Mouse (Mus musculus) MN1 (cell line): ENCODE data around the gene Adgra3.

Source experiments
- DNase-seq: peaks from one replicate; pipeline ENCODE4 v3.0.0-alpha.2; 2016; ENCODE audit warnings: low spot score

Gene Adgra3

DNA sequence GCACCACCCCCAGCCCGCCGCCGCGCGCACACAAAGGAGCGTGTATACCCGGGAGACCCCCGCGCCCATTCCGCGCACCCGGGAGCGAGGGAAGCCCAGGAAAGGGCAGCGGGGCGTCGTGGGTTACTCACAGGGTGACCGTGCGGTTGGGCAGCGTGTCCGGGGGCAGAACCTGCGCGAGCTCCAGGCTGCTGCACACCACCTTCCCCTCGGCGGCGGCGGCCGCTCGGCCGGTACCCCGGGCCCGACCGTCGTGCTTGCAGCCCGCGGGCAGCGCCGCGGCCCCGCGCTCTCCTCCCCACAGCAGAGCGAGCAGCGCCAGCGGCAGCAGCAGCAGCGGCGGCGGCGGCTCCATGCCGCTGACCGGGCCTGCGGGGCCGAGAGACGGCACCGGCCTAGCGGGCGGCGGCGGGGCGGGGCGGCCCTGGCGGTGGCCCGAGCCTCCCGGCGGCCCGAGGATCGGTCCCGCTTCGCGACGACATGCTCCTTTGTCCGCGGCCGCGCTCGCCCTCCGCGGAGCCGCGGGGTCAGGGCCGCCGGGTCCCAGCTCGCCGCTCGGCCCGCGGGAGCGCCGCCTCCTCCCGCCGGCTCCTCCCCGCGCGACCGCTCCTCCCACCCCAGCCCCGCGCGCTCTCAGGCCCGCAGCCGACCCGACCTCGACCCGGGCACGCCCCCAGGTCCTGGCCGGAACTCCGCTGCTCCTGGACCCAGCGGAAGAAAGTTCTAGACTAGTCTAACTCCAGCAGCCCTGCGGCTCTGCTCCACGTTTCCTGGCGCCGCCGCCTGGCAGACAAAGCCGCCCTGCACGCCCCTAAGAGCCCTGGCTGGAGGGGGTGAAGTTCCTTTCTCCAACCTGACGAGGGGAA is at the start of gene Adgra3:
Gene Adgra3 (minus strand): TSS at position 586 of the 866 bp plus-strand sequence.
- DNase-seq, result peak; percentile 72

DNA sequence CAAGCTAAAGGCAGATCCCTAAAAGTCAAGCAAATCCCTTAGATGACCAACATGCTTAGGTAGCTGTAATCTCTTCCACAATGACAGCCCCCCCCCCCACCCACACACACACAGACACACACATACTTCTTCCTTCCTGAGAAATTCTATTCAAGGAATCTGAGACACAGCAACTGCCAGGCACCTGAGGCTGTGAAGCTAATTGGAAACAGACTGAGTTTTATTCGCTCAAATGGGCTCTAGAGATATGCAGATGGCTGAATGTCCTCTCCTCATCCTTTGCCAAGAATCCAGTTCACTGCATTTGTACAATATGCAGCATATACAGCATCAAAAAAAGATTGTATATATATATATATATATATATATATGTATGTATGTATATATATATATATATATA is 24.6 kb upstream of the Adgra3 start:
- DNase-seq, result no peak

DNA sequence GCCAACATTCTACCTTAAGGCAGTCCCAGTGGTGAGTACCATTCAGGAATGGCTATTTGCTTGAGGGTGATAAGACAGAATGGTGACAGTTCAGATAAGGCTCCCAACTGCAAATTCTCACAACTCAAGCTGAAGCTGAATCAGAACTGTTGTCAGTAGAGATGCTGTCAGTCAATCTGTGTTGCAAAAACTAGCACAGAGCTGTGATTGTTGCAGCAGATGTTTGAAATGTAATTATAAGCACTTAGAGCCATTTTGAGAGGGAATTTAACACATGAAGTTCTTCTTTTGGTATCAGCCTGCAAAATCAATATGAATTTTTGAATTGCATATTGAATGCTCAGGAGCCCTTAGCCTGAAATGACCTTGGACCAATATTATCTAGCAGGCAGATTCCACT is 15.4 kb upstream of the Adgra3 start:
- no peak for DNase-seq

DNA sequence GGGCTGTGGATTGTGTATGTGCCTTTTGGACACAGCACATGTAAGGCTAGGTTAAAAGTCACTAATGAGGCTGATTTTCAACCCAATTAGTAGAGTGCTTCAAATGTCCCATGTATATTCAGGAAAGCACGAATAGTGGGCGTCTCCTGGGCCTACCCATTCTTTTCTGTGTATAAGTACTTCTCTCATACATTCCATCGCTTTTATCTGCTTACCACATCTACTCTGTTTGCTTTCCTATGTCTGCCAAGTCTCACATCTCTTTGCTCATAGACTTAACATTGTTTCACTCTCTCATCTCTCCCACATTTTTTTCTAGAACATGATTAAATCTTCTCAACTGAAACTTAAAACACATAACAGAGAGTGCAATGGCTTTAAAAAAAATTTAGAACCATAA is 5.4 kb upstream of the Adgra3 start:
- DNase-seq, result no peak

DNA sequence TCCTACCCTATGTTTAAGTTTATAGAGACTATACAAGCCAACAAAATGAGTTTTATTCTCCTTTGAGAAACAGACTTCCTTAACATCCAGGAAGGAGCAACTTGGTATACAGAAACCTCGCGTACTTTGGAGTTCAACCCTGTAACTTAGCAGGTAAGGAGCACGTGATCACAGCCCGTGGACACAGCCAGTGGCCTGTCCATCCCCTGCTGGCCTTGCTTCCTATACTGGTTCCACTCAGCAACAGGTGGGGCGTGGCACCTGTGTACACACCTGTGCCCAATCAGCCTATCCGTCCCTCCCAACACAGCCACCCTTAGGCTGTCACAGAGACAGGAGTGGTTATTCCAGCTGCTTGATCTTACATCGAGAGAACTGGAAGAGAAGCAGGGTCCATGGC is 780 bp upstream of the Adgra3 start:
- DNase-seq, result no peak

DNA sequence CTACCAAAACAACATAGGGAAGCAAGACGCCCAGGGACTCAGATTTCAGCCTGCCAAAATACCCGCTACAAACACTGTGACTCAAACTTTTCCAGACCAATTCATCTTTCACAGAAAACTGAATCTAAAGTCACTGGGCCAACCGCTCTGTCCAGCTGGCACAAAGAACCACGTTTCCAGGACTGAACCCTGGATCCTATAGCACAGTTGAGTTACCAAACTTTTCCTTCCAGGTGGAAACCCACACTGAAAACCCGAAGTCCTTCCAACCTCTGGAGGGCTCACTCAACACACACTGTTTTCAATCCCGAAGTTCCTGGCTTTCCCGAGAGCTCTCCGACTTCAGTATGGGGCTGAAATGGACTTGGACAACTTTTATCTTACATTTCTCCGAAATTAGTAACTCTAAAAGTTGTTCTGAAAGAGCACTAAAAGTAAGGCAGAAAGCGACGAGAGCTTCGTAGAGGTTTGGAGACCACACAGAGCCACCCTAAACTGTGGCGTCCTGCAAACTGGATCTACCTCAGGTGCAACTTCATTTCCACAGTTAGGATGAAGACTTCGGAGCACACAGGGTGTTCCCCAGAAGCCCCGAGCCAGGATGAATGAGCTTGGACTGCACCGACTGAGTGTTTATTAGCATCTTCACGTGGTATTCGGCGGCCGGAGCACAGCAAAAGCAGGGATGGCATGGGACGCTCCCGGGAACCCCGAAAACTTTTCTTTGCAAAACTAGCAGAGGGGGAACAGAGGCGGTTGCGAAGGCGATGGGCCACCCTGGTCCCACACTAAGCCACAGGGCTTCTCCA is 990 bp downstream of the Adgra3 start:
- no peak for DNase-seq

DNA sequence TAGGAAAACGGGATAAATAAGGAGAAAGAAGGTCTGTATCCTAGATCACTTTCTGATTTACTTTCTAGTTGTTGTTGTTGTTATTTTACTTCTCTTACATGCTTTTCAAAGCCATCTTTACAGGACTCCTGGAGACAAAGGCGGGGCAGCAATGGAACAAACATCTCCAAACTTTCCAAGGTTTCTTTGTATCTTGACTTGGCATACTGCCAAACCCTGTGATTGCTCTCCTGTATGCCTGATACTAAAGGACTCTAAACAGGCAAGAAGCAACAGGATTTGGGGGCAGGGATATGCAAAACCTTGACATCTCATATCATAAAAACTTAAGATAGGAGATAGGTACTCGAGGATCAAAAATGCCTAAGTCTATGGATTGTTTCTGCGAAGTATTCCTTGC is 6.3 kb downstream of the Adgra3 start:
- no peak for DNase-seq

DNA sequence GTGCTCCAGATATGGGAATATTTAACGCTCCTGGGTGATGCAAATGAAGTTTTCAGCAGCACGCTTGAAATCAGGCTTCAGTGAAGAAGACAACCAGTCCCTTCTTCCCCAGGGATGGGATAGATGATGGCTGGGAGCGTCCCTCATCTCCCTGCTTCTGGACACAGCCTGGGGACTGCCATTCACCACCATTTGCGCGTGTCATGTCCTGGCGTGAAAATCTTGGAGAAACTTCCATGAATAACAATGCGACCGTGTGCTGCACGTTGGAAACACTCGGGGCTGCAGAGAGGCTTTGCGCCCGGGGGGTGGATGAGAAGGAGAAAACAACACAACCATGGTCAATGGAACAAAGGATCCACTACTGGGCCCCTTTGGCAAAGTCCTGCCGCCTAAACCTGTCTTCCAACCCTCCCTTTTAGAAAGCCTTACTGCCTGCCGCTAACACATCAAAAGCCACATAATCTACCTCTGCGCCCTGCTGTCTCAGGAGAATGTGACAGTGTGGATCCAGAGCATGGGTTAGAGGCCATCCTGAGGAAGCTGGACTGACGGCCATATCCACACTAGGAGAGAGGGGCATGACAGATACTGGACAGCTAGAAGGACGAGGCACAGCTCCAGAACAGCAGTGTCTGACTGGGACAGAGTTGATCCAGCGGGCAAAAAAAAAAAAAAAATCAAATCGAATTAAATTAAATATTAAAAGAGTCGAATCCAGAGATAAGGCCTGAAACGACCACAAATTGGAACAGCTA is 8.0 kb downstream of the Adgra3 start:
- DNase-seq, result no peak

DNA sequence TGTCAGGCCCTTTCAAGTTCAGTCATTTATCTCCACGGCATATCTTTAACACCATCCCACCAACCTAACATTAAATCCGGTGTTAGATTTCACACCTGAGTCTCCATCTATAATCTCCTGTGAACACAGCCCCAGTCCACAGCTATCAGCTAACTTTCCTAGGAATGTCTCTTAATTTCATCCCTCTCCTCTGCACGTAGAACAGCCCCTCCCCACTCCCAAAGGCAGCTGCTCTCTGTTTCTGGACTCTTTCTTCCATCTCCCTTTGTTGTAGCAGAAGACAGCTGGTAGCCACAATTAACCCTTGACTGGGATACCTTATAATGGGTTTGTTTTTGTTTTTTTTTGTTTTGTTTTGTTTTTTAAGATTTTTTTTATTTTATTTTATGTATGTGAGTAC is 8.8 kb downstream of the Adgra3 start:
- no peak for DNase-seq

DNA sequence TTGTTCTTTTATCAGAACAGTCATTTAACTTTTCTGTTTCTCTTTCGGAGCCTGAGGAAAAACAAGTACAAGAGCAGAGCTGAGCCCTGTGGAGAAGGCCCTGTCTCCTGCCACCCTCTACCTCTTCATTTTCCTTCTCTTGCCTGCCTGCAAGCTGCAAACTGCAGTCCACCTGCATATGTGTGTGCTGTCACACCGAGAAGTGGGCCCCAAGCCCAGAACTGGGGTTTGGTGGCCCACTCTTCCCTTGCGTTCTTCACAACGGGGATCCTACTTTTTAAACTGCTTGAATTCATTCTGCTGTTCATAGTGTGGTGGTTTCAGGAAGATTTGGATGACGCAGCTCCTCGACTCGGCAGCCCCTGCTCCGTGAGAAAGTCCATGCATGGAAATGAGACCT is 9.3 kb downstream of the Adgra3 start:
- no peak for DNase-seq

DNA sequence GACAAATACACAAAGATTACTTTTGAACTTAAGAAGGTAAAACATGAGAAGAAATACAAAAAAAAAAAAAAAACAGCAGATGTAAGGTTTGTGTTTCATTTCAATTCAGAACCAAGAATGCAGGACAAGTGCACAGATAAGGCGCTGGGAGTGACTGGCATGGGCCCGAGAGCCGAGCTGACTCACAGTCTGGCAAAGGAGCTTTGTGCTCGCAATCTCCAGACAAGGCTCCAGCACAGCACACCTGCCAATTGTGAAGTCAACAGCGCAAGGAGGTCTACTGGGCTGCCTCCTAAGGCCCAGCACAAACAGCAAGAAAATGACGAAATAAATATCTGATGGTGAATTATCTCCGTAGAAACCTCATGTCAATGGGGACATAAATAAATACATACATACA is 9.8 kb downstream of the Adgra3 start:
- peak; percentile 29 for DNase-seq

DNA sequence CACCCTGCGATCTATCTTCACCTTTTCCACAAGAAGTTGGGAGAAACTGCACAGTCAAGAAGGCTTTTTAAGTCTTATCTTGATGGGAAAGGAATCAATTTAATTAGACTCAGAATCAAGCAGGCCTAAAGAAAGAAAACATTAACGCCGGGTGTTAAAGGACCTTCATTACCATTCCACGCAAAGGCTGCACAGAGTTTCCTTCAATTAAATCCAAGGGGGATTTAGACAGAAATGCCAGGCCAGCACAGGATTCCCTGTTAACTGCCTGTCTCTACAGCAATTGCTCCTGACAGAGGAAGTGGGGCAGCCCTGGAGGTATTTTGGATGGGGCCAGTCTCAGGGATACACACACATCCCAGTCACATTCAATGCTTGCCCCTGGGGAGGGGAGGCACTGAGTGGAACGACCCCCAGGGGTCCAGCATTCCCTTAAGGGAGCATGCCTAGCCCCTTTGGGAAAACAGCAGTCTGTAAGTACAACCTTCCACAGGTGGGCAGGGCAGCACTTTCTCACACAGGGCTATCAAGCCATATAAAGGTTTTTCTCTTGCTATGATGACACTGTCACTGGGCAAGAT is 10.4 kb downstream of the Adgra3 start:
- no peak for DNase-seq

DNA sequence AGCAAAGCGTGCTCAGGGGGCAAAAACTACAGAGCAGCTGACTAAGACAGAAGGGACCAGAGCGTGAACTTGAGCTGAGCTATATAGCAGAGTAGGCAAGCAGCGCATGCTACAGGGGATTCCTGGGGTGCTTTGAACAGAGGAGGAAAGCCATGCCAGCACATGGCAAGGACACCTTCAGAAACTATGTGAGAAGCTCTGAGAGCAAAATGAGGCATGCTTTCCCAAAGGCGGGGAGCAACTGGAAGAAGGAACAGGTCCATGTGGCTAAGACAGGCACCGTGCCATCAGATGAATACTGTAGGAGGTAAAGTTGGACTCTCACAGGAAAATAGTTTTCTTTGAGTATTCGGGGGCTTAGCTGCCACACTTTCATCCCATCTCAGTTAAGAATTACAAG is 13.6 kb downstream of the Adgra3 start:
- DNase-seq, result no peak

DNA sequence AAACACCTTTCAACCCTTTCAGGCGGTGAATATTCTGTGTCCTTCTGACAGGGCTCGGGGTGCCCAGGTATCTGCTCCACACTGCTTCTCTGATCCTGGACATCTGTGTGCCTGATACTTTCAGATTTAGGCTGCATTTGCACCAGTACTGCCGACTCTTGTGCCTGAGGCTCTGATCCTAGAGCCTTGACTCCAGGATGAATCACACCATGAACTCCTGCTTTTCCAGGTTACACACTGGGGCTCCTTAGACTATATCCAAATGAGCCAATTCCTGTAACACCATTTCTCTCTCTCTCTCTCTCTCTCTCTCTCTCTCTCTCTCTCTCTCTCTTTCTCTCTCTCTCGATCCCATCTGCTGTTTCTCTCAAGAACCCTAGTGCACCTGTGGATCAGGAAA is 15.1 kb downstream of the Adgra3 start:
- DNase-seq, result no peak

DNA sequence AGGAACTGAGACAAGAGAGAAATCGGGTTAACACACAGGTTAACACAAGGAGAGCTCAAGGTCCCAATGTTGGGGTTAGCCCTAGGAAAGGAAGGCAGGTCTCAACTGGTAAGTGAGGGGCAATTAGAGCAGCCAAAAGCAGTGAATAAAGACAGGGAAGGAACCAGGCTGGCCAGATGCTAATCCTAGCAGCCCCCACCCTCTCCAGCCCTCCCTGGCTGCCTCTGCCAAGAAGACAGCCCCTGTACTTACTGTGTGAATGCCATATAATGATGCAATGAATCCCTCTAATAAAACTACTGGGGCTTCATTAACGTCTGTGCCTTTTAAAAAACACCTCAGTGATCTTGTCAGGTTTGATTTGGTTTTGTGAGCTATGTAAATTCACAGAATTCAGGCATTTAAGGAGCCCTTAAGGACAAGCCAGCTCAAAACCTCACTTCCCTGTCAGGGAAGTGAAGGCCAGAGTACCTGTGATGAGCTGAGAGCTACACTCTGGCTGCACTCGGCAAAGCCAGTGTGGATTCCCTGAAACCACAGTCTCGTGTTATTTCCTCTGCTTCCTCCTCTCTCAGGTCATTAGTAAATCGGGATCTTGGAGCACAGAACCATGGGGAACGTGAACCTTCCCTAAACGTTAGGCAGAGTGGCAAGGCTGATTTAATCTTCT is 16.4 kb downstream of the Adgra3 start:
- no peak for DNase-seq

DNA sequence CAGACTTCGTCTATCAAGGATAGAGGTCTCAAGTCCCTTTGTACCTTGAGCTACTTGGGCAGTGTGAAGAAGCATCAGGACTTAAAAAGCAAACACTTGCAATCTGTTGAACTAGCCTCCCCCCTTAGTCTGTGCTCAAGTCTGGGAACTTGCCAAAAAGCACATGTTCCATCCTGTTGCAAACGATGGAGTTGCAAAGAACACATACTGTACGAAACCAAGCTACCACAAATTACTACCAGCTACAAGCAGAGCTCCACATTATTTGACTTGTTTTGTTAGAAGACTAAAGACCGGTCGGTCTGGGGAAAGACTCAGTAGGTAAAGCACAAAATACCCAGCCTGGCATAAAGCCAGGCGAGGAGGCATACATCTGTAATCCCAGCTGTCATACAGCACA is 19.3 kb downstream of the Adgra3 start:
- no peak for DNase-seq

DNA sequence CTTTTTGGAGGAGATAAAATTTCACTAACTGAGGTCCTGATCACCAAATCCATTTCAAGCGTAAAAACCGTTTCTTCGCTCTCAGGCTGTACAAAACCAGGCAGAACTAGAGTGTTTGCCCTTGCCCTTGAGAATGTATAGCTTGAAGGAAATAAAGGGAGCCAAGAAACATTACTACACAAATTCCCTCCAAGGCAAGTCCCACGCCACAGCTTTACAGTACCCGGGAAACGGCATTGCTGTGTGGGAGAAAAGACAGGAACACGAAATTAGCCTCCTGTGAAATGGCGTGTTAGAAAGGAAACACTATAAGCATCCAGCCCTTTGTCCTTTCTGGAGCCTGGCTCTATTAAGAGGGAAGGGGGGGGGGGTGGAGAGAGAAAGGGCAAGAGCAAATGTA is 21.1 kb downstream of the Adgra3 start:
- DNase-seq, result no peak

DNA sequence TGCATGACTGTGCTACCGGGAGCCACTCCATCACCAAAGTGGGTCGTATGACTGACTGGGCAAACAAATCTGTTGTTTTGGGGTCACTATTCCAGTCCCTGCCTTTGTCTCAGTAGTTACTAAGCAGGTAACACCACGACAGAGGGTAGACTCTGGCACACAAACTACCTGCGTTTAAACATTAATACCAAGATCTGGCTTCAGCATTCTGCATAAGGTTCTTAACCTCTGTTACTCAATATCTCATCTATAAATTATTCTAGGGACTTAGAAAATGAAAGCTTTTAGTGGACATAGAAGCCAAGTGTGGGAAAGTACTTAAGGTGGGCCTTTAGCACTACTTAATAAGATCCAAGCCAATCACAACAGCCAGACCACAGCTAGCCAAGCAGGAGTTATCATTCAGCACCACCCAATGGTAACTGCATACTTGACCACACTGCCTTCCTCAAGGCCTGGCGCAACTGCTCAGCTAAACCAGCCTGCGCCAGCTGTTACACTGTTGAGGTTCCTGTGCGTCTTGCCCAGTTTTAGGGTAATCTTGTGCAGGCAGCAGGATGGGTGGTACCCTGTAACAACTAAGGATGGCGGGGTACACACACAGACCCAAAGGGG is 23.8 kb downstream of the Adgra3 start:
- DNase-seq, result no peak

DNA sequence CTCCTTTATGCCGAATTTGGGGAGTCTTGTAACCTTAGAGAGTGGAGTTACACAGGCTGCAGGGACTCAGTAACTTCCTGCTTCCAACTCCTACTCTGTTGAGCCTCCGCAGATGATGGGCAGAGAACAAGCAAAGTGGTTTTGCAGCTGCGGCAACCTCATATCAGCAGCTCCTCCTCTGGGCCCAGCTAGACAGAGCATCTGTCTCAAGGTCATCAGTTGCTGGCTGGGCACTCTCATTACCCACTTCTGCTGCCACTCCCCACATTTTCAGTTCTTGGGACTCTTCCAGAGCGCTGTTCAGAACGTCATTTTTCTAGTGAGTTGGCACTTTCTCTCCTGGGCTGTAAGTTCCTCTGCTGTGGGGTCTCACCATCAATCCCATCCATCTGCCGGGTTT is 24.6 kb downstream of the Adgra3 start:
- DNase-seq, result peak; percentile 40

DNA sequence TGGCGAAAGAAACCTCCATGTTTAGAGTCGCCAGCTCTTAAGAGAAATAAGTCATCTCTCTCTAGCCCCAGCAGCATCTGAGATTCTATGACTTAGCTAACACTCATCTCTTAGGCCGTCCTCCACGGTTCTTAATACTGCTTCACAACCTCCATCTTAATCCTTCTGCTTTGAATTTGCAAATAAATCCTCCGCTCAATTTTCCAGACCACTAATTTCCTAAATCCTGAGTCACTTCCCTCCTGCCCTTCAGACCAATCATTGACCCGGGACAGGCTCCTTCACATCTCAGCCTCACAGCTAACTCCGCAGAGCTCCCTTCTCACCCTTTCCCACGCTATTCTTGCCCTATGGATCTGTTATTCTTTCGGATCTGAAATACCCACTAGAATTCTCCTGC is 25.1 kb downstream of the Adgra3 start:
- no peak for DNase-seq

DNA sequence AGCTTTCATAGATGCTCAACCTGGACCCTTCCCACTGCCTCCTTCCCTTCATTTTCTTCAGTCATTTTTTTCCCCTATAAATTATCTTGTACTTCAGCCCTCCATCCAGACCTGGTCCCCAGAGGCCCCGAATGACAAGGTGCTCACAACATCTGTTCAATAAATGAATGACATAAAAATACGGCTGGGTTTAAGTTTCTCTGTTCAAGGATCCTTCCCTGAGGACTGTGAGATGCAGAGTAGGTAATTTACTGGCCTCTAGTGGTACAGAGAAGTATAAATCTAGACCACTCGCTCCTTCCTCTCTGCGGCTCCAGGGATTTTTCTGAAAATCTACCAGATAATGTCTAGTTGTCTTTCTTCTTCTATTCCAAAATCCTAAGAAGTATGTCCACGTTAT is 26.5 kb downstream of the Adgra3 start:
- peak; percentile 34 for DNase-seq
